Mouse (Mus musculus) myocyte (in vitro differentiated cells): Measurements from ENCODE around the gene Cd81.

Source experiments
- CEBPB ChIP-seq: IDR thresholded peaks from 2 replicates; pipeline ENCODE4 v1.6.1; 2011; ENCODE audit warnings: mild to moderate bottlenecking, moderate library complexity; ENCODE audit not compliant: poor library complexity, insufficient read depth, severe bottlenecking
- MYOD1 ChIP-seq, 3 experiments: IDR thresholded peaks; one replicate each; pipeline ENCODE4 v1.6.1; 2011; ENCODE audit warnings: control low read depth in 2 of 3, low read depth in 2 of 3, mild to moderate bottlenecking in 2 of 3, moderate library complexity in 1 of 3; ENCODE audit not compliant: insufficient read length in 2 of 3, control insufficient read depth in 1 of 3
- MYOG ChIP-seq, 3 experiments: IDR thresholded peaks; one replicate each; pipeline ENCODE4 v1.6.1; 2011; ENCODE audit warnings: control low read depth in 2 of 3, low read depth in 2 of 3, mild to moderate bottlenecking in 2 of 3; ENCODE audit not compliant: insufficient read length in 2 of 3, control insufficient read depth in 1 of 3, insufficient read depth in 1 of 3
- POLR2A ChIP-seq: IDR thresholded peaks from one replicate; pipeline ENCODE4 v1.6.1; 2011; ENCODE audit warnings: low read depth, mild to moderate bottlenecking, control low read depth, moderate library complexity; ENCODE audit not compliant: insufficient read length
- POLR2AphosphoS2 ChIP-seq: IDR thresholded peaks from one replicate; pipeline ENCODE4 v1.6.1; 2011; ENCODE audit warnings: low read depth, control low read depth; ENCODE audit not compliant: insufficient read length
- USF1 ChIP-seq: IDR thresholded peaks from one replicate; pipeline ENCODE4 v1.6.1; 2011; ENCODE audit warnings: low read depth, mild to moderate bottlenecking, control low read depth, moderate library complexity

DNA sequence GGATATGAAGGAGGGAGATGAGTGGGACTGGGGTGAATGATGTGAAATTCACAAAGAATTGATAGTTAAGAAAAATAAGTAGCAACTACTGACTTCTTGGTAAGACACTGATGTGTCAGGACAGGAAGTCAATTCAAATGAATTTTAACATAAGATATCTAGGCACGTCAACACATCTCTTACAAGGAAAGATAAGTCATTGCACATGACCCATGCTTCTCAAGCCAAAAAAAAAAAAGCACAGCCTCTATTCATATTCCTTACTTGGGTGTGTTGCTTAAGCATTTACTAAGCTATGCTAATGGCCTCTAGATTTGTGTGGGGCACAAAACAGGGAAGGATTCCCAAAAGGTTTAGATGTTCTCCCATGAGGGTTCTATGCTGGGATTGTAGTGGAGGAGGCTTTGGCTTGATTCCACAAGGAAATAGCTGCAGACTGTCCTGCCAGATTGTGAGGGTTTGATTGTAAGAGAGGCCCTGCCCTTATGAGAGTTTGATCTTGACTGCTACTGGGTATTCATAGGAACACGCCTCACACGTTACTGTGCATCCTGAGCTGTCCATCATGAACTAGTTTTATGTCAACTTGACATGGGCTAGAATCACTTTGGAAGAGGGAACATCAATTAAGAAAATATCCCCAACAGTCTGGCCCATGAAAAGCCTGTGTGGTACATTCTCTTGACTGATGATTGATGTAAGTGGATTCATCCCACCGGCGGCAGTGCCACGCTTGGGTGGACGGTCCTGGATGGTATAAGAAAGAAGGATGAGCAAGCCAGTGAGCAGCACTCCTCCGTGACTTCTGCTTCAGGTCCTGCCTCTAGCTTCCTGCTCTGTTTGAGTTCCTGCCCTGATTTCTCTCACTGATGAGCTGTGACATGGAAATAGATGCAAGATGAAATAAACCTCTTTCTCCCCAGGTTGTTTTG is 17.8 kb upstream of the Cd81 start:
- TF ChIP-seq USF1 = no peak
- no peak for TF ChIP-seq CEBPB
- TF ChIP-seq POLR2AphosphoS2 = no peak
- TF ChIP-seq MYOG (IDR thresholded peaks at IDR 0.05; ENCODE audit: control insufficient read depth in 1 of 3, insufficient read depth in 1 of 3, insufficient read length in 2 of 3, low read depth in 2 of 3) = no peak
- TF ChIP-seq POLR2A = no peak
- TF ChIP-seq MYOD1 (IDR thresholded peaks at IDR 0.05; ENCODE audit: control insufficient read depth in 1 of 3, insufficient read length in 2 of 3, low read depth in 2 of 3) = no peak
